ENCODE assay signal across 8 mouse cellular contexts in the genomic region with DNA sequence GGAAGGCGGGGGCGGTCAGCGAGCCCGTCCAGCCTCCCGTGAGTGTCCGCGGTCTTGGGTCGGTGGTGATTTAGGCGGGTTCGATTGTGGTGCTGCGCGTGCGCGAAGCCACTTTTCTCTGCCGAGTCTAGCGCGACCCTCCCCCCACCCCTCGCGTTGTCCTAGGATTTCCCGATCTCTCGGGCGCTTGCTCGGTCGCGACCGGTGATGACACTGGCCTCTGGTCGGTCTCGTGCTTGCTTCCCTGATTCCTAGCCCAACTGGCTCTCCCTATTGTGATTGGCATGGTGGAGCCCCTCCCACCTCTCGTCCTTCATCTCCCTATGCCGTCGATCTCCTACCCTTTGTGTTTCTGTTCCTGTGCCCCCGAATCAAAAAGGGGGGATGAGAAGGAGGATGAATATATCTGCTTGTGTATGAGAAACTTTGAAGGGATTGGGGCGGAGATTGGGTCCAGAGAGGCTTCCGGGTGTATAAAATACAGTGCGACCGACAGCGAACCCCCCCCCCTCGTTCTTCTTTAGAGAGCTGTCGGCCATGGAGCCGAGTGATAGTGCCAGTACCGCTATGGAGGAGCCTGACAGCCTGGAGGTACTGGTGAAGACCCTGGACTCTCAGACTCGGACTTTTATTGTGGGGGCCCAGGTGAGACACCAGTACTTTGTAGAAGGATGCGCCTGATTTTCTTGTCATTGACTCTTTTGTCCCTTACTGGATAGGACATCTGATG. TPM values are rescaled to one million over a fixed set of nuclear protein-coding genes. Genes with fewer than 3 reads are reported as not detected.
A peak's percentile ranks its signal among the peaks of the same experiment; 100 is the strongest.
DNase-seq lines count a peak whose midpoint lies in the region; ATAC-seq lines count a peak whose summit lies in the region.

No protein-coding gene starts in this region.

- H3K36me3 ChIP-seq in embryonic facial prominence, embryonic 14.5 days (ENCODE audit: control insufficient read depth, insufficient read depth, low read length), result peaks cover 31% of the 10 kb centered on the region
- H3K36me3 ChIP-seq in limb, embryonic 12.5 days, result peaks cover 31% of the 10 kb centered on the region
- H3K36me3 ChIP-seq in neural tube, embryonic 12.5 days, result peaks cover 27% of the 10 kb centered on the region

- H3K9ac ChIP-seq in embryonic facial prominence, embryonic 14.5 days (ENCODE audit: low read depth, low read length), result peak overlapping the region; percentile 86
- peak overlapping the region; percentile 81 for H3K9ac ChIP-seq in limb, embryonic 12.5 days (replicated peaks)
- H3K9ac ChIP-seq in neural tube, embryonic 12.5 days, result peak overlapping the region; percentile 76

- H3K4me1 ChIP-seq in embryonic facial prominence, embryonic 14.5 days (ENCODE audit: control insufficient read depth, insufficient read depth, low read length), result peaks cover 13% of the 10 kb centered on the region
- peaks cover 15% of the 10 kb centered on the region for H3K4me1 ChIP-seq in limb, embryonic 12.5 days (replicated peaks)
- H3K4me1 ChIP-seq in neural tube, embryonic 12.5 days, result peaks cover 23% of the 10 kb centered on the region

- no peaks in the 10 kb centered on the region for H3K27me3 ChIP-seq in embryonic facial prominence, embryonic 14.5 days (replicated peaks; ENCODE audit: control insufficient read depth, insufficient read depth, low read length)
- no peaks in the 10 kb centered on the region for H3K27me3 ChIP-seq in limb, embryonic 12.5 days
- H3K27me3 ChIP-seq in neural tube, embryonic 12.5 days (replicated peaks), result no peaks in the 10 kb centered on the region

- H3K4me2 ChIP-seq in embryonic facial prominence, embryonic 14.5 days (ENCODE audit: low read depth, low read length), result peak overlapping the region; percentile 92
- H3K4me2 ChIP-seq in limb, embryonic 12.5 days, result peak overlapping the region; percentile 96
- H3K4me2 ChIP-seq in neural tube, embryonic 12.5 days (replicated peaks), result peak overlapping the region; percentile 90

- H3K4me3 ChIP-seq in embryonic facial prominence, embryonic 14.5 days (ENCODE audit: low read depth, low read length), result peak overlapping the region; percentile 55
- peak overlapping the region; percentile 79 for H3K4me3 ChIP-seq in limb, embryonic 12.5 days (replicated peaks)
- H3K4me3 ChIP-seq in neural tube, embryonic 12.5 days, result peak overlapping the region; percentile 77

- 1% methylated on average over 41 of the region's 43 CpGs for WGBS in embryonic facial prominence, embryonic 14.5 days
- WGBS in limb, embryonic 12.5 days, result 1% methylated on average over 43 of the region's 43 CpGs
- whole genome bisulfite sequencing in neural tube, embryonic 12.5 days, result under 1% methylated on average over 43 of the region's 43 CpGs

- no peak for DNase-seq in cerebellum, postnatal 4 days (ENCODE audit: low spot score in 2 of 2)
- peak; percentile 91 for DNase-seq in 3T3-L1 (ENCODE audit: low read depth, low spot score)
- DNase-seq in embryonic facial prominence, embryonic 14.5 days (ENCODE audit: low spot score), result no peak
- DNase-seq in layer of hippocampus, postnatal 14 days (ENCODE audit: low spot score in 2 of 2), result no peak
- no peak for DNase-seq in right cerebral cortex, postnatal 14 days

- ATAC-seq in cerebellum, adult (ENCODE audit: insufficient number of reproducible peaks, low FRiP score, low TSS enrichment), result peak; percentile 37; the same call in 1 of the 2 replicates
- peak; percentile 62 for ATAC-seq in embryonic facial prominence, embryonic 14.5 days (ENCODE audit: low read depth)
- peak; percentile 42 for ATAC-seq in limb, embryonic 12.5 days (ENCODE audit: insufficient number of reproducible peaks, insufficient read depth, low FRiP score, low TSS enrichment, low read depth)
- peak; percentile 68 for ATAC-seq in neural tube, embryonic 12.5 days (ENCODE audit: low FRiP score, low read depth)

- H3K9me3 ChIP-seq in embryonic facial prominence, embryonic 14.5 days (ENCODE audit: control insufficient read depth, low read length), result no peaks in the 10 kb centered on the region
- no peaks in the 10 kb centered on the region for H3K9me3 ChIP-seq in limb, embryonic 12.5 days
- no peaks in the 10 kb centered on the region for H3K9me3 ChIP-seq in neural tube, embryonic 12.5 days

- H3K27ac ChIP-seq in embryonic facial prominence, embryonic 14.5 days (replicated peaks; ENCODE audit: low read depth, low read length), result peak overlapping the region; percentile 95
- peak overlapping the region; percentile 91 for H3K27ac ChIP-seq in limb, embryonic 12.5 days
- peak overlapping the region; percentile 77 for H3K27ac ChIP-seq in neural tube, embryonic 12.5 days

RNA-seq across cellular contexts. Expression of gene Bag6, which starts 0.8 kb away (rescaled TPM):
- 72.2 and 77.3 TPM in 2 replicates for polyA plus RNA-seq in embryonic facial prominence, embryonic 14.5 days (2014; fragmentation: Nextera tagmentation; extraction: Ambion mirVana)
- polyA plus RNA-seq in limb, embryonic 12.5 days (2016; fragmentation: Nextera tagmentation; extraction: Ambion mirVana), result 70.4 TPM in 2 replicates
- polyA plus RNA-seq in neural tube, embryonic 12.5 days (2016; fragmentation: Nextera tagmentation; extraction: Ambion mirVana), result 82.8 and 84.5 TPM in 2 replicates
- total RNA-seq in layer of hippocampus, postnatal 14 days (2021), result 100 to 1,000 TPM; 289 TPM

RNA-seq across cellular contexts. Expression of gene Apom, which starts 3.9 kb away (rescaled TPM):
- 0.28 TPM in 1 of 2 replicates, not detected in the other for polyA plus RNA-seq in embryonic facial prominence, embryonic 14.5 days (2014; fragmentation: Nextera tagmentation; extraction: Ambion mirVana)
- 0.61 and 0.70 TPM in 2 replicates for polyA plus RNA-seq in limb, embryonic 12.5 days (2016; fragmentation: Nextera tagmentation; extraction: Ambion mirVana)
- polyA plus RNA-seq in neural tube, embryonic 12.5 days (2016; fragmentation: Nextera tagmentation; extraction: Ambion mirVana), result 0.32 and 0.93 TPM in 2 replicates
- not detected for total RNA-seq in layer of hippocampus, postnatal 14 days (2021)

RNA-seq across cellular contexts. Expression of gene D17H6S53E, which starts 9.6 kb away (rescaled TPM):
- 5.6 and 6.0 TPM in 2 replicates for polyA plus RNA-seq in embryonic facial prominence, embryonic 14.5 days (2014; fragmentation: Nextera tagmentation; extraction: Ambion mirVana)
- 7.1 and 10.1 TPM in 2 replicates for polyA plus RNA-seq in limb, embryonic 12.5 days (2016; fragmentation: Nextera tagmentation; extraction: Ambion mirVana)
- 6.1 and 7.8 TPM in 2 replicates for polyA plus RNA-seq in neural tube, embryonic 12.5 days (2016; fragmentation: Nextera tagmentation; extraction: Ambion mirVana)
- 10 to 100 TPM; 20.8 to 26.1 TPM for total RNA-seq in layer of hippocampus, postnatal 14 days (2021)

RNA-seq across cellular contexts. Expression of gene Csnk2b, which starts 13.9 kb away (rescaled TPM):
- 277 and 279 TPM in 2 replicates for polyA plus RNA-seq in embryonic facial prominence, embryonic 14.5 days (2014; fragmentation: Nextera tagmentation; extraction: Ambion mirVana)
- polyA plus RNA-seq in limb, embryonic 12.5 days (2016; fragmentation: Nextera tagmentation; extraction: Ambion mirVana), result 266 and 270 TPM in 2 replicates
- polyA plus RNA-seq in neural tube, embryonic 12.5 days (2016; fragmentation: Nextera tagmentation; extraction: Ambion mirVana), result 289 and 295 TPM in 2 replicates
- 100 to 1,000 TPM; 174 to 179 TPM for total RNA-seq in layer of hippocampus, postnatal 14 days (2021)

RNA-seq across cellular contexts. Expression of gene Gpank1, which starts 14.5 kb away (rescaled TPM):
- 13.0 and 13.4 TPM in 2 replicates for polyA plus RNA-seq in embryonic facial prominence, embryonic 14.5 days (2014; fragmentation: Nextera tagmentation; extraction: Ambion mirVana)
- 22.4 and 23.7 TPM in 2 replicates for polyA plus RNA-seq in limb, embryonic 12.5 days (2016; fragmentation: Nextera tagmentation; extraction: Ambion mirVana)
- polyA plus RNA-seq in neural tube, embryonic 12.5 days (2016; fragmentation: Nextera tagmentation; extraction: Ambion mirVana), result 24.9 and 28.0 TPM in 2 replicates
- total RNA-seq in layer of hippocampus, postnatal 14 days (2021), result 10 to 100 TPM; 10.2 to 13.2 TPM
